Mouse (Mus musculus): ENCODE measurements around the gene Gna12.

Gene Gna12

GRCm38 (mm10) chr5:140753223-140753622 is 77.0 kb downstream of the Gna12 start:
- DNase-seq (ENCODE audit: low read depth, low spot score), result no peak

GRCm38 (mm10) chr5:140752639-140753038 is 77.6 kb downstream of the Gna12 start:
- no peak for DNase-seq (ENCODE audit: low read depth, low spot score)

GRCm38 (mm10) chr5:140752041-140752440 is 78.2 kb downstream of the Gna12 start:
- DNase-seq (ENCODE audit: low read depth, low spot score), result no peak

GRCm38 (mm10) chr5:140750925-140751324 is 79.3 kb downstream of the Gna12 start:
- no peak for DNase-seq (ENCODE audit: low read depth, low spot score)

GRCm38 (mm10) chr5:140749062-140749875 is 81.0 kb downstream of the Gna12 start:
- peak; percentile 60 for DNase-seq (ENCODE audit: low read depth, low spot score)

GRCm38 (mm10) chr5:140748425-140748824 is 81.8 kb downstream of the Gna12 start:
- no peak for DNase-seq (ENCODE audit: low read depth, low spot score)

- DNase-seq (ENCODE audit: low read depth, low spot score), result no peak
Observed at GRCm38 (mm10) chr5:140743706-140744131, 86.5 kb downstream of the Gna12 start.

GRCm38 (mm10) chr5:140741877-140742276 is 88.4 kb downstream of the Gna12 start:
- DNase-seq (ENCODE audit: low read depth, low spot score), result no peak

GRCm38 (mm10) chr5:140741040-140741439 is 89.2 kb downstream of the Gna12 start:
- DNase-seq (ENCODE audit: low read depth, low spot score), result no peak

GRCm38 (mm10) chr5:140739813-140740212 is 90.4 kb downstream of the Gna12 start:
- DNase-seq (ENCODE audit: low read depth, low spot score), result no peak

GRCm38 (mm10) chr5:140736166-140736565 is 94.1 kb downstream of the Gna12 start:
- no peak for DNase-seq (ENCODE audit: low read depth, low spot score)

- no peak for DNase-seq (ENCODE audit: low read depth, low spot score)
Observed at GRCm38 (mm10) chr5:140735297-140735696, 94.9 kb downstream of the Gna12 start.

- no peak for DNase-seq (ENCODE audit: low read depth, low spot score)
Observed at GRCm38 (mm10) chr5:140733336-140733735, 96.9 kb downstream of the Gna12 start.

GRCm38 (mm10) chr5:140732195-140732594 is 98.0 kb downstream of the Gna12 start:
- DNase-seq (ENCODE audit: low read depth, low spot score), result no peak

GRCm38 (mm10) chr5:140731040-140731797 is 99.0 kb downstream of the Gna12 start:
- DNase-seq (ENCODE audit: low read depth, low spot score), result no peak

- no peak for DNase-seq (ENCODE audit: low read depth, low spot score)
Observed at GRCm38 (mm10) chr5:140726946-140727740, 103.1 kb downstream of the Gna12 start.

GRCm38 (mm10) chr5:140726062-140726839 is 104.0 kb downstream of the Gna12 start:
- no peak for DNase-seq (ENCODE audit: low read depth, low spot score)

GRCm38 (mm10) chr5:140723822-140724221 is 106.4 kb downstream of the Gna12 start, which contains the start of gene Amz1:
Amz1 (plus strand) TSS chr5:140724127.
- no peak for DNase-seq (ENCODE audit: low read depth, low spot score)

GRCm38 (mm10) chr5:140722121-140722520 is 108.1 kb downstream of the Gna12 start:
- DNase-seq (ENCODE audit: low read depth, low spot score), result no peak

GRCm38 (mm10) chr5:140720773-140721172 is 109.5 kb downstream of the Gna12 start:
- DNase-seq (ENCODE audit: low read depth, low spot score), result no peak

- DNase-seq (ENCODE audit: low read depth, low spot score), result no peak
Observed at GRCm38 (mm10) chr5:140711040-140711439, 119.2 kb downstream of the Gna12 start.
